Mouse (Mus musculus): ENCODE measurements at regions not wholly inside any gene's neighbourhood (a gene's known extent, or its start where the extent isn't known, plus 50 kb on each side); places are given as distances from the start of the nearest gene placed in this dataset.

- H3K9me3 ChIP-seq (ENCODE audit: low read length) = no peaks in the 10 kb centered on the region
- H3K4me2 ChIP-seq (ENCODE audit: low read depth) = no peak overlapping the region
- TF ChIP-seq CTCF (IDR thresholded peaks at IDR 0.05; ENCODE audit: low read depth) = no peak
- H3K36me3 ChIP-seq (ENCODE audit: insufficient read depth) = no peaks in the 10 kb centered on the region
- DNase-seq = no peak
- H3K9ac ChIP-seq = no peak overlapping the region
- H3K4me1 ChIP-seq (ENCODE audit: insufficient read depth) = no peaks in the 10 kb centered on the region
- no peak overlapping the region for H3K27ac ChIP-seq (ENCODE audit: low read depth, low read length)
- no peak for ATAC-seq
- H3K27me3 ChIP-seq (ENCODE audit: insufficient read depth, low read length) = no peaks in the 10 kb centered on the region
- no peak overlapping the region for H3K4me3 ChIP-seq (ENCODE audit: low read depth, low read length)
Observed at GRCm38 (mm10) chr12:46040626-46041025, 778.1 kb downstream of the Nova1 start.

- no peak overlapping the region for H3K27ac ChIP-seq (ENCODE audit: low read depth, low read length)
- TF ChIP-seq CTCF (IDR thresholded peaks at IDR 0.05; ENCODE audit: low read depth) = no peak
- H3K9me3 ChIP-seq (ENCODE audit: low read length) = no peaks in the 10 kb centered on the region
- ATAC-seq (no peak), DNase-seq (no peak)
- H3K27me3 ChIP-seq (ENCODE audit: insufficient read depth, low read length) = no peaks in the 10 kb centered on the region
- H3K4me2 ChIP-seq (ENCODE audit: low read depth) = no peak overlapping the region
- no peaks in the 10 kb centered on the region for H3K36me3 ChIP-seq (ENCODE audit: insufficient read depth)
- H3K9ac ChIP-seq = no peak overlapping the region
- WGBS = 68% methylated on average over 1 of the region's 1 CpGs
- no peaks in the 10 kb centered on the region for H3K4me1 ChIP-seq (ENCODE audit: insufficient read depth)
- no peak overlapping the region for H3K4me3 ChIP-seq (ENCODE audit: low read depth, low read length)
Observed at GRCm38 (mm10) chr12:46040216-46040615, 778.5 kb downstream of the Nova1 start.

- Histone ChIP-seq H3K9me3 (ENCODE audit: low read length) (no peaks in the 10 kb centered on the region), H3K27ac (ENCODE audit: low read depth, low read length) (no peak overlapping the region), H3K4me2 (ENCODE audit: low read depth) (no peak overlapping the region), H3K36me3 (ENCODE audit: insufficient read depth) (no peaks in the 10 kb centered on the region), H3K4me1 (ENCODE audit: insufficient read depth) (no peaks in the 10 kb centered on the region), H3K27me3 (ENCODE audit: insufficient read depth, low read length) (no peaks in the 10 kb centered on the region), H3K9ac (no peak overlapping the region), H3K4me3 (ENCODE audit: low read depth, low read length) (no peak overlapping the region)
- no peak for TF ChIP-seq CTCF (IDR thresholded peaks at IDR 0.05; ENCODE audit: low read depth)
- 23% methylated on average over 3 of the region's 3 CpGs for WGBS
- ATAC-seq (no peak), DNase-seq (no peak)
Observed at GRCm38 (mm10) chr12:46036540-46037094, 782.1 kb downstream of the Nova1 start.

GRCm38 (mm10) chr12:46025266-46025665 is 793.5 kb downstream of the Nova1 start:
- 76% methylated on average over 5 of the region's 5 CpGs for WGBS

DNA sequence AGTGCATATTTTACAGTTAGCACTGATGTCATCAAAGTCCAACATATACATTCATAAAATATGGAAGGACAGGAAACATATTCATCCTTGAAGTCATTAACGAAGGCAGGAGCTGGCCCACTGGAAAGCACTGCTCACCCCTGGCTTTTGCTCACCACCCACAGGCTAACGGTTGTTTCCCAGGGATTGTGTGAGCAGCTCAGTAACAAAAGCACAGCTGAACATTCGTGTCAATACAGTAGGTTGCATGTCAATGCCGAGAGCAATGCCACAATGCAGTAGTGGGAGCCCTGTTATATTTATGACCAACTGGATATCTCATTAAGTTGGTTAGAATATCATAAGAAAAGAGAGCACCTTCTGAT is 797.2 kb downstream of the Nova1 start:
- Histone ChIP-seq H3K4me2 (ENCODE audit: low read depth) (no peak overlapping the region), H3K9ac (no peak overlapping the region), H3K9me3 (ENCODE audit: low read length) (no peaks in the 10 kb centered on the region), H3K27me3 (ENCODE audit: insufficient read depth, low read length) (no peaks in the 10 kb centered on the region), H3K36me3 (ENCODE audit: insufficient read depth) (no peaks in the 10 kb centered on the region), H3K4me1 (ENCODE audit: insufficient read depth) (peaks cover 3% of the 10 kb centered on the region; the same call in 1 of the 2 replicates), H3K4me3 (ENCODE audit: low read depth, low read length) (no peak overlapping the region), H3K27ac (ENCODE audit: low read depth, low read length) (no peak overlapping the region)
- TF ChIP-seq CTCF (IDR thresholded peaks at IDR 0.05; ENCODE audit: low read depth) = no peak
- ATAC-seq (no peak), DNase-seq (no peak)
- WGBS = 41% methylated on average over 4 of the region's 4 CpGs

More at GRCm38 (mm10) chr12:46025266-46025665, 793.5 kb downstream of the Nova1 start:
- DNase-seq (no peak), ATAC-seq (no peak)
- Histone ChIP-seq H3K4me2 (ENCODE audit: low read depth) (no peak overlapping the region), H3K9me3 (ENCODE audit: low read length) (no peaks in the 10 kb centered on the region), H3K4me1 (ENCODE audit: insufficient read depth) (peaks cover 3% of the 10 kb centered on the region; the same call in 1 of the 2 replicates), H3K36me3 (ENCODE audit: insufficient read depth) (no peaks in the 10 kb centered on the region), H3K4me3 (ENCODE audit: low read depth, low read length) (no peak overlapping the region), H3K27ac (ENCODE audit: low read depth, low read length) (no peak overlapping the region), H3K27me3 (ENCODE audit: insufficient read depth, low read length) (no peaks in the 10 kb centered on the region), H3K9ac (no peak overlapping the region)
- TF ChIP-seq CTCF (IDR thresholded peaks at IDR 0.05; ENCODE audit: low read depth) = no peak

DNA sequence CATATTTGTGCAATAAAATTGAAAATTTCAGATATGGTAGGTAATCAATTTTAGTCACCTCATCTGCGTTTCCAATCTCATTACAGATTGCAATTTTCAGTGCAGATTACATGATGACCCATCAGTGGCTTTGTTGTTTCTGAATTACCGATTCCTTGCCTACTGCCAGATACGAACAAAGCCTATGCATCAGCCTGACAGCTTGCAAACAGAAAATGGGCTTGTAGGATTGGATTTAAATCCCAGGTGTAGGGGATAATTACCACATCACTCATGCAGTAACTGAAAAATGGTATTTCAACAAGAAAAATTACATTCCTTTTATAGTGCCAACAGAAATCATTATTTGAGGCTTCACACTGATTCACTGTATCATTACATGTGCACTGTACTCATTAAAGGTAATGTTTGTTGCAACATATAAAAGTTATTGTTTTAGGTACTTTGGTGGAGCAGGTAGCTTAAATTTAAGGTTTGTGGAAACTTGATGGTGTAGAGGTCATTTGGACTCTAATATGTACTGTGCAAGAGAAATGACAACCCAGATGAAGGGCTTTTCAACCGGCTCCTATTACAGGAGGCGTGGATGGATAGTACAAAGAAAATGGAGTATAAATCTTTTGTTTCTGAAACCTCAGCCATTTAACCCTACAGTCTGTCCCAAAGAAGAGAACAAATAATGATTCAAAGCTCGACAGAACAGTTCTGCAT is 797.7 kb downstream of the Nova1 start:
- Histone ChIP-seq H3K36me3 (ENCODE audit: insufficient read depth) (no peaks in the 10 kb centered on the region), H3K27me3 (ENCODE audit: insufficient read depth, low read length) (no peaks in the 10 kb centered on the region), H3K9me3 (ENCODE audit: low read length) (no peaks in the 10 kb centered on the region), H3K9ac (no peak overlapping the region), H3K4me1 (ENCODE audit: insufficient read depth) (peaks cover 3% of the 10 kb centered on the region; the same call in 1 of the 2 replicates), H3K27ac (ENCODE audit: low read depth, low read length) (no peak overlapping the region), H3K4me3 (ENCODE audit: low read depth, low read length) (no peak overlapping the region), H3K4me2 (ENCODE audit: low read depth) (no peak overlapping the region)
- DNase-seq (no peak), ATAC-seq (no peak; the same call in 1 of the 2 replicates)
- TF ChIP-seq CTCF (IDR thresholded peaks at IDR 0.05; ENCODE audit: low read depth) = no peak
- 64% methylated on average over 6 of the region's 6 CpGs for WGBS

GRCm38 (mm10) chr12:45977691-45978414 is 840.9 kb downstream of the Nova1 start:
- Histone ChIP-seq H3K27me3 (ENCODE audit: insufficient read depth, low read length) (no peaks in the 10 kb centered on the region), H3K9ac (no peak overlapping the region), H3K4me2 (ENCODE audit: low read depth) (no peak overlapping the region), H3K4me1 (ENCODE audit: insufficient read depth) (no peaks in the 10 kb centered on the region), H3K36me3 (ENCODE audit: insufficient read depth) (no peaks in the 10 kb centered on the region), H3K27ac (ENCODE audit: low read depth, low read length) (no peak overlapping the region), H3K4me3 (ENCODE audit: low read depth, low read length) (no peak overlapping the region), H3K9me3 (ENCODE audit: low read length) (no peaks in the 10 kb centered on the region)
- no peak for ATAC-seq
- TF ChIP-seq CTCF (IDR thresholded peaks at IDR 0.05; ENCODE audit: low read depth) = no peak
- DNase-seq = no peak

All from forebrain, postnatal 0 days (tissue).